Mouse (Mus musculus) kidney, postnatal 36 days (tissue): ENCODE results near the gene Spryd4.
"Not testable (repeated sequence)": the region's sequence is repeated elsewhere in the genome, so short reads cannot be mapped to it uniquely, and the experiment has no call there.

Experiments used
- DNase-seq, 2 experiments: peaks; one replicate each; pipeline ENCODE4 v3.0.0; 2021 to 2022; ENCODE audit warnings: mixed read lengths in 2 of 2

Spryd4 gene

GRCm38 (mm10) chr10:128211390-128212108 is at the start of gene Spryd4:
Gene Spryd4, minus strand, starts transcription at chr10:128211807.
- DNase-seq, result peak; percentile 94 to 97

DNA sequence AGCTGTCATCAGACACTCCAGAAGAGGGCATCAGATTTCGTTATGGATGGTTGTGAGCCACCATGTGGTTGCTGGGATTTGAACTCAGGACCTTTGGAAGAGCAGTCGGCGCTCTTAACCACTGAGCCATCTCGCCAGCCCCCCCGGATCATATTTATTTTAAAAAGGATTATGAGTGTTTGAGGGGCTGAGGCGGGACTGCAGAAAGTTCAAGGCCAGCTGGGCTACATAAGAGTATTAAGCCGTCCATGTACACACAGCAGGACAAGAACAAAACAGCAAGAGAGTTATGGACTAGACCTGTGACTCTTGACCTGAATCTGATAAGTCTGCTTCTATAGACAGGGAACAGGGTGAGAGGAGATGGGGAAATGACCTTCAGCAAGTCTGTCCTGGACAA is 48.8 kb upstream of the Spryd4 start:
- DNase-seq, result not testable (repeated sequence)

DNA sequence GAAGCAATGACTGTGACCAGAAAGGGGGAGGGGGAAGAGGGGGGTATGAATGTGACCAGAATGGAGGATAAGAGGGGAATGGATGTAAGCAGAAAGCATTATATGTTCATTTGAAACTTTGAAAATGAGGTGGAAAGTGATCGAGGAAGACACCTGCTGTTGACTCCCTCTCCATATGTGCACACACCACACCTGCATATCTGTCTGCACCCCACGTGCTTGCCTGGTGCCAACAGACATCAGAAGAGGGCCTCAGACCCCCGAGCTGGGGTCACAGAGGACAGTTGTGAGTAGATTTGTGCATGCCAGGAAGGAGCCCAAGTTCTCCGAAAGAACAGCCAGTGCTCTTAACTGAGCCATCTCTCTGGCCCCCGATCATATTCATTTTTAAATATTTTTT is 48.3 kb upstream of the Spryd4 start:
- no peak for DNase-seq

DNA sequence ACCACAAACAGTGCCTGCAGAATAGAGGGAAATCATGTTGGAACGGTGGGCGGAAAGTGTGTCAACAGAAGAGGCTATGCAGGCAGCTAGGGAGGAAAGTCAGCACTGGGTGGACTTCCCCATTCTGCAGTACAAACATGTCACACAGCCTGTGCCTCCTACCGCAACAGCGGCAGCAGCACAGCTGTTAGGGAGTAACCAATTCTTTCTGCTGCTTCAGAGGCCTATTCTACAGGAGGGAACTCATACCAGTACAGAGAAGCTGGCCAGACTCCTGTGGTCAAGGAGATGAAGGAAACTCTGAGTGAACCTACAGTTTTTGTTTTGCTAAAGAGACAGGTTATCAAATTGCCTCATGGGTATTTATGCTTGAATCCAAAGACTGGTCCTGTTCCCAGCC is 47.3 kb upstream of the Spryd4 start:
- DNase-seq, result no peak

DNA sequence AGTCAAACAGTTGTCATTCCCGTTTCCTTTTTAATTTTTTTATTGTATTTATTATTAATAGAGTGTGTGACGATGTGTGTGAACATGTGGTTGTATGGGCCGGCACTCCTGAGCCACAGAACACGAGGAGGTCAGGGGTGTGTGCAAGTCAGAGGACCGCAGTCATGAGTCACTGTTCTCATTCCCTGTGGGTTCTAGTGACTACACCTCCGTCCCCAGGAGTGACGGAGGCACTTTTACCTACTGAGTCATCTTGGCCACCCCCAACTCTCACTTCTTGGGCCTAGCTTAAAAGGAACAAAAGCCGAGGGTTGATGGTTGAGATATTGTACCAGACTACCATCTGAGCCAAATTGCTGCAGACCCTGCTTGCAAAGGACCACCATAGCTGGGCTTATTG is 44.7 kb upstream of the Spryd4 start:
- DNase-seq, result no peak

GRCm38 (mm10) chr10:128255925-128256324 is 44.3 kb upstream of the Spryd4 start:
- DNase-seq, result no peak

GRCm38 (mm10) chr10:128253677-128254255 is 42.2 kb upstream of the Spryd4 start, which contains the start of gene Apon:
Gene Apon, plus strand, starts transcription at chr10:128254096.
- no peak for DNase-seq

- no peak for DNase-seq
These were observed 39.0 kb upstream of the Spryd4 start for GRCm38 (mm10) chr10:128250565-128250964.

GRCm38 (mm10) chr10:128247020-128247732 is 35.6 kb upstream of the Spryd4 start:
- DNase-seq, result peak; percentile 69 to 79

GRCm38 (mm10) chr10:128244121-128244520 is 32.5 kb upstream of the Spryd4 start:
- no peak for DNase-seq

DNA sequence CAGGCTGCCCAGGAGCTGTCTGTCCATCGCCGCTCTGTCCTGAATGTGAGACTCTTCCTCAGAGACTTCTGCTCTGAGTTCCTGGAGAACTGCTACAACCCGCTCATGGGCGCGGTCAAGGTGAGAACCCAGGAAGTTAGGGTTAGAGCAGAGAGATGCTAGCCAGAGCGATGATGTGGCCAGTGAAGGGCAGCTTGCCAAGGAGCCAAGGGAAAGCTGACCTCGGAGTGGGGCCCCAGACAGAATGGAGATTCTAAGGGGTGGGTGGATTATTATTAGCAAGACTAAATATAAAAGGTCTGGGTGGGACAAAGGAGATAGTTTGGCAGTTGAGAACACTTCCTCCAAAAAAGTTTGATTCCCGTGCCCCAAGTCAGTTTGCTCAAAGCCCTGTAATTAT is 31.6 kb upstream of the Spryd4 start:
- peak in 1 of 2 experiments; percentile 31 for DNase-seq

- DNase-seq, result no peak
These were observed 28.5 kb upstream of the Spryd4 start for GRCm38 (mm10) chr10:128240131-128240530.

GRCm38 (mm10) chr10:128239140-128239539 is 27.5 kb upstream of the Spryd4 start:
- DNase-seq, result no peak

DNA sequence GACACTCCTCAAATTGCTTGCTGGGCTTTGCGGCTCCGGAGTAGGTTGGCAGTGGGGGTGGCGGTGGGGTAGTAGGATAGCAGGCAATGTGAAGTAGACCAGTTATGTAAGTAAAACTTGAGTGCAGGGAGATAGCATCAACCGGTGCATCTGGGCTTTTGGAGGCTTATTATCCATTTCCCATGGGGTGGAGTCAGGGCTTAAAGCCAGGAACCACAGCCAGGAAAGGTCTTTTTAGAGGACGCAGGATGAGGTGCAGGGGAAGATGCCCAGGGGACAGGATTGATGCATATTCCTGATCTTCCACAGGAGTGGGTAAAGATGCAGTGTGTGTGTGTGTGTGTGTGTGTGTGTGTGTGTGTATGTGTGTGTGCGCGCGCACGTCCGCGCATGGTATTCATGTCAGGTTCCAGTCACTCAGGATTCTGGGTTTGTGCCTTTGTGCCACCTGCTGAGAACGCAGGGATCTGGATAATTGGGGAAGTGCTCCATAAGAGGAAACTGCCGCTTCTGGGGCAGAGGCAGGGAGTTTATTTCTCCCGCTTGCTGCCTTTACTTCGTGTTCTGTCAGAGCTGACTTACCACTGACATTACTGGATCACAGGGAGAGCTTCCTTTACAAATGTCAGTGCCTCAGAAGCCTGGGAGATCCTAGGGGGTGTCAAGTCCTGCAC is 26.3 kb upstream of the Spryd4 start:
- peak; percentile 27 to 51 for DNase-seq

GRCm38 (mm10) chr10:128236321-128236720 is 24.7 kb upstream of the Spryd4 start:
- no peak for DNase-seq

DNA sequence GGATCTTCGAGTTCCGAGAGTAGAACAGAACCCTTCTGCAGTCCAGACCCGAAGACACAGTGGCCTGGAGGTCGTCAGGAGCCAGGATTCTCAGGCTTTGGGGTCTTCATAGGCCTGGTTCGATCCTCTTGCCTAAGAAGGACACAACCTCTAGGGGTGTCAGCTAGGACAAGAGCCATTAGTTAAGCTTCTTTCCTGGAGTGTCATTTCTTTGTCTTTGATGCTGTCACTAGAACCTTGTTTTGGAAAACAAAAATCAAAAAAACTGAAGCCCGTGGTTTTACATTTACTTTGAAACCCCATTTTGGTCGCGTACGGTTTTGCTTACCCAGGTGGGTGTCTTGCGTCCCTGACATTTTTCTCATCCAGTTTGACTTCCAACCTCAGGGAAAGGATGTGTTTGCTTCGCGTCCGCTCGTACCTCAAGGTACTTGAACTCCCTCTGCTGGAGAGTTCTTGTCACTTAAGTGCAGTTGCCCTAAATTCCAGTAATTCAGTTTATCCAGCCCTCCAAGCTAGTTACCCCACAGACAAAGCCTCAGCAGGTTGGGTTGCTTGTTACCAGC is 20.9 kb upstream of the Spryd4 start:
- peak; percentile 67 to 85 for DNase-seq

DNA sequence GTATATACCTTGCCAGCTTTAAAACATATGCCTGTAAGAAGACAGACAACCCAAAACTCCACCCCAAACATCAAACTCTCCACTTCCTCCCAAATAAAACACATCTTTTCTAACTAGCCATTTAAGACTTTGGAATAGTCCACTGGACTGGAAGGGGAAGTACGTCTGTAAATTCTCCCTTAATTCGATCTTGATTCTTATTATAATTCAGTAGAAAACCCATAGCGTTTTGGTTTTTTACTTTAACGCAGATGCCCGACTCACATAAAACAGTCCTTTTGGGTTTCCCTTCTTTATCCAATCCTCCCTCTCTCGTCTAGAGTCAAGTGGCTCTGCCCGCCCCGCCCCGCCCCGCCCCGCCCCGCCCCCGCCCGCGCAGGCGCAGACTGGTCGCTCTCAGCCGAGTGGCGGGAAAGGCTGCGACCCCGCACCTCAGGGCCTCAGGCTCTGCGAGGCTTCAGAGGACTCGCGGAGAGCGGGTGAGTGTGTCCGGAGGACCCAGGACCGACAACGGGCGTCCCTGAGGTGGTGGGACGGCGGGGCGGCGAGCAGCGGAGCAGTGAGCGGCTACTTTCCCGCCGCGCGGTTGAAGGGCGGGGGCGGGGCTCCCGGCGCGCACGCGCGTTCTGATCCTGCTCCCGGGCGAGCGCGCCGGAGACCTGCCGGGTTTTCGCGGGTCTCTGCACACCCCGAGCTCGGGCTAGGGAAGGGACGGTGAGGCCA is 20.3 kb upstream of the Spryd4 start, which contains the start of gene Timeless:
Gene Timeless, plus strand, starts transcription at position 369 of the 723 bp plus-strand sequence.
- peak; percentile 82 to 94 for DNase-seq

- no peak for DNase-seq
These were observed 19.5 kb upstream of the Spryd4 start for GRCm38 (mm10) chr10:128231146-128231545.

GRCm38 (mm10) chr10:128230582-128230981 is 19.0 kb upstream of the Spryd4 start:
- no peak for DNase-seq

GRCm38 (mm10) chr10:128228009-128228408 is 16.4 kb upstream of the Spryd4 start:
- DNase-seq, result no peak

DNA sequence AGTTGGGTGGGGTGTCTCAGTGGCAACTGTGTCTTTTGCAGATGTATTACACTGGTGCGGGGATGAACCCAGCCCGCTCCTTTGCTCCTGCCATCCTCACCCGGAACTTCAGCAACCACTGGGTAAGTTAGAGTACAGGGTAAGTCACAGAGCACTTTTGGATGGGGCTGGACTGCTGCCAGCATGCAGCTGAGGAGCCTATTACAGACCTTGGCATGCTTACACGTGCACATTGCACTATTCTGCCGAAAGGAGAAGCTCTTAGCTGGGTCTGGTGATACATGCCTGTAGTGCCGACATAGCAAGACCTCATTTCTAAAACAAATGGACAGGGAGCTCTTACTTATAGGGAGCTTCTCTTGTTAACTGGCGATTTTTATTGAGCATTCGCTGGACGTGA is 16.0 kb upstream of the Spryd4 start:
- DNase-seq, result no peak

DNA sequence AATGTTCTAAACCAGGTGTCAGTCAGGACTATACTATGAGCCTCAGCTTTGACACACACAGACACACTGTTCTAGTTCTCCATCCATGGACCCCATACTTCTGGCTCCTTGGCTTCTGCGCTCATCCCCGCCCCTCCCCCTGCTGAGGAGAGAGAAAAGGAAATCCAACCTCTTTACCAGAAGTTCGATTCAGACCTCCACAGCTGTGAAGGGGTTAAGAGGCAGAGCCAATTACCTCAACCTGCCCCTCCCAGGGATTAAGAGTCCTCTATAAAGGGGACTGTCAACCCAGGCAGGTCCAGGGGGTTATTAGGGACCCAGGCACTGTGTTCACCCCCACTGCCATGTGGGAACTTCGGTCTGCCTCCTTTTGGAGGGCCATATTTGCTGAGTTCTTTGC is 13.9 kb upstream of the Spryd4 start, which contains the start of gene Mip:
Gene Mip, plus strand, starts transcription at position 301 of the 400 bp plus-strand sequence.
- DNase-seq, result no peak
